Mouse (Mus musculus) lung, postnatal 0 days (tissue): Measurements from ENCODE around the gene Med14.

ENCODE experiments used
- CTCF ChIP-seq: IDR thresholded peaks from 2 replicates; pipeline ENCODE4 v1.5.1; 2016; ENCODE audit warnings: antibody characterized with exemption, mild to moderate bottlenecking
- EP300 ChIP-seq: IDR thresholded peaks from 2 replicates; pipeline ENCODE4 v1.6.1; 2016; ENCODE audit warnings: antibody characterized with exemption, mild to moderate bottlenecking, control low read depth

DNA sequence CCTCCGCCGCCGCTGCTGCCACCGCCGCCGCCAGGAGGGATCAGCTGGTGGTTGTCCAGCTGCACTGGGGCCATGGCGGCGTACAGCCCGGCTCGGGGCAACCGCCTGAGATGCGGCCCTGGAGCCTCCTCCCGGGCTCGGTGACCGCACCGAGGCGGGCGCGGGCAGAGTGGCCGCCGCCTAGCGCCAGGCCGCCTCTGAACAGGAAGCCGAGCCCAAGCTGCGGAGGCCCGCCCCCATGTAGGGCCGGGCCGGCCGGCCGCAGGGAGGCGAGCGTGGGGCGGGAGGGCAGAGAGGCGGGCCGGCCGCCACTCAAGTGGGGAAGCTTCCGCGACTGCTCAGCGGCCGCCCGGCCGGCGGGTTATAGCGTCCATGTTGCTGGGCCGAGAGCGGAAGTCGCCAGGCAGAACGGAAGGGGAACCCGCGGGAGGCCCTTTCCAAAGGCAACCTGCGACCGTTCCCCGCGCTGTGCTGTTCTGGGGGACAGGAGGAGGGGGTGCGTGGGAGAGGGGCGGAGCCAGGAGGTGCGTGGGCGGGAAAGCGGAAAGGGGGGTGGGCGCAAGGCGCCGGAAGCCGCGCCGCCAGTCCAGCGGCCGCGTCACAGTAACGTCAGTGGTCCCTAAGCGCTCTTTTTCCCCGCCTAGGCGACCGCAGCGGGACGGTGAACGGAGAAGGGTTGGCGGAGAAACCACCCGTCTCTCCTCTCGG, at the start of gene Med14:
- TF ChIP-seq EP300 (no peak), CTCF (peak; percentile 58)
